Mouse (Mus musculus) heart, adult 2 months (tissue): ENCODE measurements at regions not wholly inside any gene's neighbourhood (a gene's known extent, or its start where the extent isn't known, plus 50 kb on each side); places are given as distances from the start of the nearest gene placed in this dataset.

ENCODE experiments used
- DNase-seq, 2 experiments: peaks; one replicate each; pipeline ENCODE4 v3.0.0; 2021
- H3K27ac ChIP-seq: fragments of 200-600 bp; 2 replicates; pipeline ENCODE4 v1.8.1; 2022
- H3K27me3 ChIP-seq: fragments of 200-500 bp; 2 replicates; pipeline ENCODE4 v1.6.1; 2012; ENCODE audit warnings: mild to moderate bottlenecking, low read length, inconsistent platforms, mixed read lengths; ENCODE audit not compliant: control insufficient read depth, insufficient read depth
- H3K36me3 ChIP-seq: fragments of 200-500 bp; 2 replicates; pipeline ENCODE4 v1.6.1; 2012; ENCODE audit warnings: low read length, inconsistent platforms; ENCODE audit not compliant: control insufficient read depth, insufficient read depth
- H3K4me1 ChIP-seq: fragments of 200-500 bp; 2 replicates; pipeline ENCODE4 v1.6.1; 2011; ENCODE audit warnings: low read length; ENCODE audit not compliant: control insufficient read depth, insufficient read depth
- H3K4me3 ChIP-seq: fragments of 200-600 bp; 2 replicates; pipeline ENCODE4 v1.8.1; 2022
- H3K79me2 ChIP-seq: fragments of 200-500 bp; replicated peaks from 2 replicates; pipeline ENCODE4 v1.6.1; 2012; ENCODE audit warnings: mild to moderate bottlenecking, inconsistent platforms, low read length, moderate library complexity, mixed read lengths; ENCODE audit not compliant: control insufficient read depth, insufficient read depth
- H3K9ac ChIP-seq: fragments of 200-500 bp; 2 replicates; pipeline ENCODE4 v1.6.1; 2012; ENCODE audit warnings: low read depth, mild to moderate bottlenecking, control low read depth, inconsistent platforms, low read length, mixed read lengths
- CTCF ChIP-seq: fragments of 200-600 bp; IDR thresholded peaks from 2 replicates; pipeline ENCODE4 v1.8.1; 2022; ENCODE audit warnings: antibody characterized with exemption, mild to moderate bottlenecking, moderate library complexity
- EP300 ChIP-seq: fragments of 200-500 bp; IDR thresholded peaks from 2 replicates; pipeline ENCODE4 v1.6.1; 2011; ENCODE audit warnings: low read depth, low read length, control low read depth; ENCODE audit not compliant: insufficient read depth
- POLR2A ChIP-seq: fragments of 200-500 bp; IDR thresholded peaks from 2 replicates; pipeline ENCODE4 v1.6.1; 2011; ENCODE audit warnings: mild to moderate bottlenecking, low read depth, low read length, control low read depth; ENCODE audit not compliant: insufficient read depth
- WGBS: fragments of 180-500 bp; shearing (Covaris S2); methylation state at CpG from one replicate; pipeline ENCODE4 v1.1.7; 2018; 5-methylcytosine and 5-hydroxymethylcytosine counted together
- intact Hi-C: fragments of 180-260 bp; cut with DNase I; formaldehyde crosslinking; loops from one replicate; pipeline ENCODE4 v1.15.1; 2025

GRCm38 (mm10) chr4:80539854-80540253, 294.1 kb upstream of the Tyrp1 start:
- WGBS: 69% methylated on average over 4 of the region's 4 CpGs
- H3K4me1 ChIP-seq: no peaks in the 10 kb centered on the region

GRCm38 (mm10) chr4:80545086-80545485, 288.8 kb upstream of the Tyrp1 start:
- H3K9ac ChIP-seq: no peak overlapping the region
- H3K79me2 ChIP-seq: no peaks in the 10 kb centered on the region
- 83% methylated on average over 3 of the region's 3 CpGs for WGBS
- TF ChIP-seq EP300 (no peak), CTCF (no peak), POLR2A (no peak)
- H3K27ac ChIP-seq: no peak overlapping the region
- no peaks in the 10 kb centered on the region for H3K36me3 ChIP-seq
- no peaks in the 10 kb centered on the region for H3K27me3 ChIP-seq
- intact Hi-C loops: no loop called here
- no peak for DNase-seq
- H3K4me1 ChIP-seq: no peaks in the 10 kb centered on the region
- no peak overlapping the region for H3K4me3 ChIP-seq

More at GRCm38 (mm10) chr4:80539854-80540253, 294.1 kb upstream of the Tyrp1 start:
- Histone ChIP-seq H3K27ac (no peak overlapping the region), H3K79me2 (no peaks in the 10 kb centered on the region), H3K4me3 (no peak overlapping the region), H3K9ac (no peak overlapping the region), H3K27me3 (no peaks in the 10 kb centered on the region), H3K36me3 (no peaks in the 10 kb centered on the region)
- TF ChIP-seq POLR2A: no peak
- TF ChIP-seq EP300: no peak
- TF ChIP-seq CTCF: no peak
- DNase-seq: no peak
- intact Hi-C loops: no loop called here

- no peaks in the 10 kb centered on the region for H3K4me1 ChIP-seq
- TF ChIP-seq EP300 (no peak), CTCF (no peak), POLR2A (no peak)
- no peaks in the 10 kb centered on the region for H3K36me3 ChIP-seq
- H3K27me3 ChIP-seq: no peaks in the 10 kb centered on the region
- intact Hi-C loops: no loop called here
- no peak for DNase-seq
- H3K79me2 ChIP-seq: no peaks in the 10 kb centered on the region
- H3K9ac ChIP-seq: no peak overlapping the region
- H3K27ac ChIP-seq: no peak overlapping the region
- H3K4me3 ChIP-seq: no peak overlapping the region
- WGBS: 68% methylated on average over 4 of the region's 4 CpGs
These were observed 244.5 kb upstream of the Tyrp1 start for GRCm38 (mm10) chr4:80589438-80589837.

- no peak overlapping the region for H3K27ac ChIP-seq
- no peak for DNase-seq
- no peaks in the 10 kb centered on the region for H3K36me3 ChIP-seq
- intact Hi-C loops: no loop called here
- H3K4me1 ChIP-seq: no peaks in the 10 kb centered on the region
- H3K27me3 ChIP-seq: no peaks in the 10 kb centered on the region
- WGBS: 51% methylated on average over 4 of the region's 4 CpGs
- H3K4me3 ChIP-seq: no peak overlapping the region
- no peak for TF ChIP-seq POLR2A
- no peak for TF ChIP-seq CTCF
- no peak for TF ChIP-seq EP300
- no peak overlapping the region for H3K9ac ChIP-seq
- no peaks in the 10 kb centered on the region for H3K79me2 ChIP-seq
These were observed 205.7 kb upstream of the Tyrp1 start for GRCm38 (mm10) chr4:80628271-80628670.

GRCm38 (mm10) chr4:80629251-80629650, 204.7 kb upstream of the Tyrp1 start:
- no peak for TF ChIP-seq POLR2A
- intact Hi-C loops: no loop called here
- WGBS: 62% methylated on average over 1 of the region's 1 CpGs
- DNase-seq: no peak
- Histone ChIP-seq H3K36me3 (no peaks in the 10 kb centered on the region), H3K27ac (no peak overlapping the region), H3K79me2 (no peaks in the 10 kb centered on the region), H3K9ac (no peak overlapping the region), H3K27me3 (no peaks in the 10 kb centered on the region), H3K4me1 (no peaks in the 10 kb centered on the region), H3K4me3 (no peak overlapping the region)

- H3K79me2 ChIP-seq: no peaks in the 10 kb centered on the region
- no peak overlapping the region for H3K9ac ChIP-seq
- H3K4me3 ChIP-seq: no peak overlapping the region
- H3K27me3 ChIP-seq: no peaks in the 10 kb centered on the region
- no peaks in the 10 kb centered on the region for H3K36me3 ChIP-seq
- no peak overlapping the region for H3K27ac ChIP-seq
- no peak for DNase-seq
- no peak for TF ChIP-seq EP300
- no peak for TF ChIP-seq CTCF
- TF ChIP-seq POLR2A: no peak
- intact Hi-C loops: no loop called here
- H3K4me1 ChIP-seq: no peaks in the 10 kb centered on the region
These were observed 203.7 kb upstream of the Tyrp1 start for GRCm38 (mm10) chr4:80630260-80630659.
